Comparison of ENCODE assay signal across 23 mouse cellular contexts in genomic region chr11:34012007-34012652, GRCm38 (mm10). TPM values are rescaled to one million over a fixed set of nuclear protein-coding genes. Genes with fewer than 3 reads are reported as not detected.
DNase-seq lines count a peak whose midpoint lies in the region; ATAC-seq and TF ChIP-seq lines count a peak whose summit lies in the region.
"Had no signal": no experiment of that assay in that cellular context is flagged by ENCODE, and none has a peak within 500 bp of the region (broad histone marks: within the 10 kb centered on the region; RNA-seq: fewer than 3 reads in every experiment).

No protein-coding gene starts in this region.

- no peak overlapping the region for H3K9ac ChIP-seq in liver, postnatal 0 days (replicated peaks)
- no peak overlapping the region for H3K9ac ChIP-seq in midbrain, embryonic 16.5 days (ENCODE audit: low read depth, low read length)
- H3K9ac ChIP-seq: embryonic facial prominence, embryonic 12.5 days; hindbrain, embryonic 13.5 days; lung, embryonic 15.5 days; midbrain, embryonic 15.5 days had no signal

- H3K27me3 ChIP-seq in liver, postnatal 0 days (ENCODE audit: insufficient read depth, low read length) = no peaks in the 10 kb centered on the region
- H3K27me3 ChIP-seq in midbrain, embryonic 16.5 days (ENCODE audit: control insufficient read depth, insufficient read depth, low read depth, low read length) = no peaks in the 10 kb centered on the region
- H3K27me3 ChIP-seq: embryonic facial prominence, embryonic 12.5 days; hindbrain, embryonic 13.5 days; lung, embryonic 15.5 days; megakaryocyte, embryonic 14.5 days; midbrain, embryonic 15.5 days had no signal

- H3K36me3 ChIP-seq in liver, postnatal 0 days (replicated peaks; ENCODE audit: insufficient read depth, low read length) = no peaks in the 10 kb centered on the region
- H3K36me3 ChIP-seq in midbrain, embryonic 16.5 days (ENCODE audit: control insufficient read depth, insufficient read depth, low read length) = no peaks in the 10 kb centered on the region
- H3K36me3 ChIP-seq: embryonic facial prominence, embryonic 12.5 days; heart, embryonic 10.5 days; hindbrain, embryonic 13.5 days; lung, embryonic 15.5 days; midbrain, embryonic 15.5 days had no signal

- peak overlapping the region; percentile 55; the same call in 1 of the 2 replicates for H3K27ac ChIP-seq in liver, postnatal 0 days (ENCODE audit: low read depth)
- H3K27ac ChIP-seq in midbrain, embryonic 16.5 days (ENCODE audit: low read length) = no peak overlapping the region
- H3K27ac ChIP-seq: embryonic facial prominence, embryonic 12.5 days; heart, embryonic 10.5 days; hindbrain, embryonic 13.5 days; lung, embryonic 15.5 days; midbrain, embryonic 15.5 days had no signal

- no peak for ATAC-seq in liver, postnatal 0 days
- no peak for ATAC-seq in midbrain, embryonic 16.5 days
- ATAC-seq: forebrain, embryonic 14.5 days; midbrain, embryonic 15.5 days had no signal

- H3K4me1 ChIP-seq in liver, postnatal 0 days (ENCODE audit: insufficient read depth) = peaks cover 4% of the 10 kb centered on the region; the same call in 1 of the 2 replicates
- 0 out of 2 replicates have a peak, but pooled peaks cover 2% of the 10 kb centered on the region for H3K4me1 ChIP-seq in midbrain, embryonic 16.5 days (ENCODE audit: control insufficient read depth, insufficient read depth, low read length)
- H3K4me1 ChIP-seq: embryonic facial prominence, embryonic 12.5 days; hindbrain, embryonic 13.5 days; midbrain, embryonic 15.5 days had no signal

- no peak for TF ChIP-seq EP300 in liver, postnatal 0 days (IDR thresholded peaks at IDR 0.05; ENCODE audit: low read depth)

- intact Hi-C loops in heart, postnatal 36 days (cut with DNase I) = loop anchor here (5.0 kb wide), 2 partner anchors 35 to 105 kb away; partner anchors contain the start of gene Lcp2

- no peaks in the 10 kb centered on the region for H3K9me3 ChIP-seq in liver, postnatal 0 days (ENCODE audit: low read length)
- H3K9me3 ChIP-seq in midbrain, embryonic 16.5 days (replicated peaks; ENCODE audit: control insufficient read depth, low read length, poor library complexity, severe bottlenecking) = no peaks in the 10 kb centered on the region
- H3K9me3 ChIP-seq: embryonic facial prominence, embryonic 12.5 days; heart, embryonic 10.5 days; hindbrain, embryonic 13.5 days; lung, embryonic 15.5 days; megakaryocyte, embryonic 14.5 days; midbrain, embryonic 15.5 days had no signal

- TF ChIP-seq CTCF in liver, postnatal 0 days (IDR thresholded peaks at IDR 0.05; ENCODE audit: low read depth) = no peak

- DNase-seq in heart, adult 11 months = peak; percentile 79
- no peak for DNase-seq in heart, postnatal 36 days
- peak; percentile 36 for DNase-seq in testis, postnatal 10 days (ENCODE audit: low spot score)
- no peak for DNase-seq in testis, postnatal 14 days (ENCODE audit: low spot score)
- DNase-seq in liver, postnatal 0 days = no peak
- no peak for DNase-seq in thymus, postnatal 10 days (ENCODE audit: low spot score in 2 of 2)
- DNase-seq: adrenal gland, adult 2 months; cerebellum, adult 9-11 months; gastrocnemius, postnatal 25 days; heart, postnatal 14 days; kidney, adult 8-10 months; kidney, postnatal 25 days; right cerebral cortex, postnatal 4 days had no signal

- 64% methylated on average over 6 of the region's 6 CpGs for whole genome bisulfite sequencing in liver, postnatal 0 days (ENCODE audit: insufficient replicate concordance)
- WGBS in midbrain, embryonic 16.5 days = 52% methylated on average over 6 of the region's 6 CpGs

- no peak overlapping the region for H3K4me2 ChIP-seq in liver, postnatal 0 days (ENCODE audit: low read depth, low read length)
- no peak overlapping the region for H3K4me2 ChIP-seq in midbrain, embryonic 16.5 days (ENCODE audit: low read length)
- H3K4me2 ChIP-seq: embryonic facial prominence, embryonic 12.5 days; hindbrain, embryonic 13.5 days; lung, embryonic 15.5 days; midbrain, embryonic 15.5 days had no signal

- H3K4me3 ChIP-seq in liver, postnatal 0 days (ENCODE audit: low read depth, low read length) = no peak overlapping the region
- H3K4me3 ChIP-seq in midbrain, embryonic 16.5 days (ENCODE audit: low read depth, low read length) = no peak overlapping the region
- H3K4me3 ChIP-seq: embryonic facial prominence, embryonic 12.5 days; erythroblast, embryonic 14.5 days; heart, embryonic 10.5 days; hindbrain, embryonic 13.5 days; lung, embryonic 15.5 days; midbrain, embryonic 15.5 days had no signal

RNA-seq across cellular contexts. Expression of gene Kcnip1, which starts 19.2 kb away (rescaled TPM):
- under 1 TPM in 1 of 2 experiments, not detected in 1; 0.11 TPM for total RNA-seq in heart, postnatal 36 days (2021)
- not detected in 2 replicates for polyA plus RNA-seq in liver, postnatal 0 days (2015; fragmentation: Nextera tagmentation; extraction: Ambion mirVana)
- polyA plus RNA-seq in midbrain, embryonic 16.5 days (2015; fragmentation: Nextera tagmentation; extraction: Ambion mirVana) = 107 and 112 TPM in 2 replicates
- total RNA-seq: gastrocnemius, postnatal 25 days; heart, postnatal 14 days; neutrophil, adult 5-6 weeks had no signal
- polyA plus RNA-seq: erythroblast, embryonic 14.5 days had no signal

RNA-seq across cellular contexts. Expression of gene Lcp2, which starts 34.6 kb away (rescaled TPM):
- total RNA-seq in heart, postnatal 36 days (2021) = 1 to 10 TPM; 1.7 to 2.9 TPM
- 9.8 and 12.3 TPM in 2 replicates for polyA plus RNA-seq in liver, postnatal 0 days (2015; fragmentation: Nextera tagmentation; extraction: Ambion mirVana)
- 2.5 and 3.2 TPM in 2 replicates for polyA plus RNA-seq in midbrain, embryonic 16.5 days (2015; fragmentation: Nextera tagmentation; extraction: Ambion mirVana)

RNA-seq across cellular contexts. Expression of gene Kcnmb1, which starts 49.3 kb away (rescaled TPM):
- total RNA-seq in heart, postnatal 36 days (2021) = under 1 TPM; 0.84 to 0.97 TPM
- polyA plus RNA-seq in liver, postnatal 0 days (2015; fragmentation: Nextera tagmentation; extraction: Ambion mirVana) = 0.02 and 0.05 TPM in 2 replicates
- polyA plus RNA-seq in midbrain, embryonic 16.5 days (2015; fragmentation: Nextera tagmentation; extraction: Ambion mirVana) = 0.20 TPM in 2 replicates
- total RNA-seq: neutrophil, adult 5-6 weeks had no signal
- polyA plus RNA-seq: erythroblast, embryonic 14.5 days had no signal

Comparison
In these comparisons a context has a peak if more than half of its experiments do, and no peak if none do; other contexts are left out.
1. DNase-seq: peak in heart, adult 11 months (single experiment) and testis, postnatal 10 days (single experiment); none in heart, postnatal 36 days (0 of 2), testis, postnatal 14 days (single experiment), liver, postnatal 0 days (single experiment) and thymus, postnatal 10 days (0 of 2).
2. RNA of gene Kcnip1, which starts 19.2 kb away (polyA plus RNA-seq): 107 to 112 TPM in midbrain, embryonic 16.5 days; not detected in liver, postnatal 0 days; every median in the first group is over 100 times any median in the second.